Mouse (Mus musculus) heart, adult 2 months (tissue): ENCODE results near the gene Fam198b.

Experiments used
- CTCF ChIP-seq: fragments of 200-600 bp; IDR thresholded peaks from 2 replicates; pipeline ENCODE4 v1.8.1; 2022; ENCODE audit warnings: antibody characterized with exemption, mild to moderate bottlenecking, moderate library complexity
- POLR2A ChIP-seq: fragments of 200-500 bp; IDR thresholded peaks from 2 replicates; pipeline ENCODE4 v1.6.1; 2011; ENCODE audit warnings: mild to moderate bottlenecking, low read depth, low read length, control low read depth; ENCODE audit not compliant: insufficient read depth

DNA sequence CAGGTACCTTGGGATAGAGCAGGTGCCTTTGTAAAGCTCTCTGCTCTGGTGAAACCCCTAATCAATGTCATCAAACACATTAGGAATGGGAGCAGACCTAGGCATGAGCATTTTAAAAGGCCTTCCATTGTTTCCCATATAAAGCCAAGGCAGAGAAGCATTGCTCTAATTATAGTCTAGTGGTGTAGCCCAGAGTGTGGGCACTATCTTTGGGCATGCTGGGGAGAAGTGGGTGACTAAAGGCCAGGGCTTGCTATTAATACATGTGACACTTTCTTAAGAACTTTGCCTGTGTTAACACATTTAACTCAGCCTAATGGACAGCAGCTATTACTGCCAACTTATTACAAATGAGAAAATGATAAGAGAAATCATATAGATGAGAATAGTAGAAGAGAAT, 106.1 kb downstream of the Fam198b start:
- TF ChIP-seq POLR2A (0 out of 2 replicates have a peak, but pooled peaks have one; percentile 12), CTCF (no peak)
